Mouse (Mus musculus): ENCODE data around the gene Traf3ip1. TPM values are rescaled to one million over a fixed set of nuclear protein-coding genes. Genes with fewer than 3 reads are reported as not detected.

Traf3ip1 gene
- polyA plus RNA-seq, 1 experiment from 2014 or later, result 4.4 TPM

DNA sequence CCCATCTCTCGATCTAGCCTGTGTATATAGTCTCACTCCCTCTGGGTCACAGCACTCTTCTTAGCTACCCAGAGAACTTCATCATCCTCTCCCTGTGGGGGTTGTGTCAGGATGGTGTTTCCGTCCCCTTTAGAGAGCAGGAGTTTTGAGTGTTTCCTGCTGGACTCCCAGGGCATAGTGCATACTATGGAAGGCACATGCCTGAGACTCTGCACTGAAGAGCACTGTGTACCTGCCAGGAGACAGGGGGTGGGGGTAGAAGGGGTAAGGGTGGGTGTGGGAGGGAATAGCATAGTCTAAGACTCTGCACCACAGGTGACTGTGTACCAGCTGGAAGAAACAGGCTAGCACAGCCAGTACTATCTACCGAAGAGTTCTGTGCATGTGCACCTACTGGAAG lies 40.1 kb upstream of the Traf3ip1 start:
- 78% methylated on average over 3 of the region's 3 CpGs for WGBS
- Histone ChIP-seq H3K27ac (ENCODE audit: low read depth, low read length) (no peak overlapping the region), H3K4me3 (ENCODE audit: low read depth, low read length) (no peak overlapping the region), H3K4me1 (replicated peaks; ENCODE audit: control insufficient read depth, insufficient read depth, low read length) (peaks cover 41% of the 10 kb centered on the region), H3K27me3 (replicated peaks; ENCODE audit: control insufficient read depth, insufficient read depth, low read length) (no peaks in the 10 kb centered on the region), H3K4me2 (no peak overlapping the region), H3K9me3 (ENCODE audit: control insufficient read depth, low read length) (no peaks in the 10 kb centered on the region), H3K9ac (ENCODE audit: low read depth, low read length) (no peak overlapping the region), H3K36me3 (ENCODE audit: control insufficient read depth, insufficient read depth, low read length) (no peaks in the 10 kb centered on the region)
- ATAC-seq (replicated peaks; ENCODE audit: low FRiP score), result no peak
- DNase-seq (ENCODE audit: low spot score), result no peak

DNA sequence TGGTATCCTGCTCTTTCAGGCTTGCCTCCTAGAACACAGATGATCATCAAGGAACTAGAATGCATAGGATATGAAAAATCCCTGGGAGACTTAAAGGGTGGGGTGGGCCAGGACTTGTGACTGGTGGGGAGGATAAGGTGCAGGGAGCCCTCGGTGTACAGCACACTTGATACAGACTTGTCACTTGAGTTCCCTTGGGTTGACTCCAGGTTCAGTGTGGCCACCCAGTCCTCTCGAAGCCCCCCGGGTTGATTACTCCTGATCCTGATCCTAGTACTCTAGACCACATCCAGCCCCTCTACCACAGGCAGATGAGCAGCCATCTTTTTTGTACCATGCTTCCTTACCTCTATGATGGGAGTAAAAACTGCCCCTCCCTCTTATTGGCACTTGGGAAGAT lies 39.5 kb upstream of the Traf3ip1 start:
- H3K9ac ChIP-seq (ENCODE audit: low read depth, low read length), result no peak overlapping the region
- H3K4me1 ChIP-seq (replicated peaks; ENCODE audit: control insufficient read depth, insufficient read depth, low read length), result peaks cover 44% of the 10 kb centered on the region
- H3K4me2 ChIP-seq, result no peak overlapping the region
- 73% methylated on average over 3 of the region's 3 CpGs for WGBS
- no peaks in the 10 kb centered on the region for H3K9me3 ChIP-seq (ENCODE audit: control insufficient read depth, low read length)
- DNase-seq (ENCODE audit: low spot score), result no peak
- ATAC-seq (replicated peaks; ENCODE audit: low FRiP score), result no peak
- no peaks in the 10 kb centered on the region for H3K27me3 ChIP-seq (replicated peaks; ENCODE audit: control insufficient read depth, insufficient read depth, low read length)
- H3K4me3 ChIP-seq (ENCODE audit: low read depth, low read length), result no peak overlapping the region
- peak overlapping the region; percentile 71; the same call in 1 of the 2 replicates for H3K27ac ChIP-seq (ENCODE audit: low read depth, low read length)
- H3K36me3 ChIP-seq (ENCODE audit: control insufficient read depth, insufficient read depth, low read length), result no peaks in the 10 kb centered on the region

DNA sequence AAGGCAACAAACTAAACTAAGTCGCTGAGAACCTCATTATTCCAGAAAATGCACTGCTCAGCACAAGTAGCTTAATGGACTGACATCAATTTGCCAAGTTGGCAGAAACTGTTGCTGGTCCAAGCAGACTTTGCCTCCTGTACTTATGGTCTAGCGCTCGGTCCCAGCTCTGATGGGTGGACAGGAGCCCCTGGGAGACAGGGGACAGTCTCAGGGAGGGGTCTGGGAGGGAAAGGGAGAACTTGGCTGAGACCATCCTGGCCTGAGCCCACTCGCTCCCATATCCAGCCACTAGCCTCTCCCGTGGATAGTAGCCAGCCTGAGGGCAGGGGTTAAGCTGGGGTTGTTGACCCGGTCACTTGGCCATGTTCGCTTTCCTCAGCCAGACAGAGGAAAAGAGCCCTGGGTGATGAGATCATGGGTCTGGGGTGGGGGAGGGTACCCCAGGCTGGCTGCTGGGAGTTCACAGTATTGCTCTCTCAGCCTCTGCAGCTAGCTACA lies 38.7 kb upstream of the Traf3ip1 start:
- H3K4me1 ChIP-seq (replicated peaks; ENCODE audit: control insufficient read depth, insufficient read depth, low read length), result peaks cover 52% of the 10 kb centered on the region
- no peak for DNase-seq (ENCODE audit: low spot score)
- no peak overlapping the region for H3K4me3 ChIP-seq (ENCODE audit: low read depth, low read length)
- 0 out of 2 replicates have a peak overlapping the region, but pooled peaks have one; percentile 5 for H3K9ac ChIP-seq (ENCODE audit: low read depth, low read length)
- H3K9me3 ChIP-seq (ENCODE audit: control insufficient read depth, low read length), result no peaks in the 10 kb centered on the region
- H3K36me3 ChIP-seq (ENCODE audit: control insufficient read depth, insufficient read depth, low read length), result no peaks in the 10 kb centered on the region
- 58% methylated on average over 7 of the region's 7 CpGs for WGBS
- H3K4me2 ChIP-seq, result peak overlapping the region; percentile 36
- H3K27me3 ChIP-seq (replicated peaks; ENCODE audit: control insufficient read depth, insufficient read depth, low read length), result no peaks in the 10 kb centered on the region
- peak overlapping the region; percentile 71 for H3K27ac ChIP-seq (ENCODE audit: low read depth, low read length)
- no peak for ATAC-seq (replicated peaks; ENCODE audit: low FRiP score)

DNA sequence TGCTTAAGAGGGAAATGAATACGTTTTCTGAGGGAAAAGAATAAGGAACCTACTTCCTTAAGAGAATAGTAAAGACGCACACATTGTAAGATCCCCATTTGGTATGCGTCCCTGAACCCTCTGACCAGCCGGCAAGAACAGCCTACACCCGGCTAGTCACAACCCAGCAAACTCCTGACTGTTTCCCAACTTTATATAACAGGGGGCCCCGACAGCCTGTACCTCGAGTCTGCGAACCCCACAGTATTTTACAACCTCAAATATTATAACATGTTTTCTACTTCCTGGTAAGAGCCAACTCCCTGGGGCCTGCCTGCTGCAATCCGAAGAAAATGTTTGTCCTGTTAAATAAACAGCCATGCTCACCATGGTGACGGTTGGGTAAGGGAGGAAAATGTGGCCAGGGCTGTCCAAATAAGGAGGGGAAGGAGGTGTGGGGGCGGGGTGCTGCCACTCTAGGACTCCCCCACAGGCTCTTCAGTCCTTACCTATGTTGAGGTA lies 38.1 kb upstream of the Traf3ip1 start:
- no peaks in the 10 kb centered on the region for H3K9me3 ChIP-seq (ENCODE audit: control insufficient read depth, low read length)
- H3K9ac ChIP-seq (ENCODE audit: low read depth, low read length), result 0 out of 2 replicates have a peak overlapping the region, but pooled peaks have one; percentile 5
- peaks cover 53% of the 10 kb centered on the region for H3K4me1 ChIP-seq (replicated peaks; ENCODE audit: control insufficient read depth, insufficient read depth, low read length)
- H3K36me3 ChIP-seq (ENCODE audit: control insufficient read depth, insufficient read depth, low read length), result no peaks in the 10 kb centered on the region
- WGBS, result 44% methylated on average over 11 of the region's 11 CpGs
- H3K27ac ChIP-seq (ENCODE audit: low read depth, low read length), result peak overlapping the region; percentile 71
- no peak overlapping the region for H3K4me3 ChIP-seq (ENCODE audit: low read depth, low read length)
- DNase-seq (ENCODE audit: low spot score), result peak; percentile 50
- no peak for ATAC-seq (replicated peaks; ENCODE audit: low FRiP score)
- H3K4me2 ChIP-seq, result peak overlapping the region; percentile 36
- no peaks in the 10 kb centered on the region for H3K27me3 ChIP-seq (replicated peaks; ENCODE audit: control insufficient read depth, insufficient read depth, low read length)

DNA sequence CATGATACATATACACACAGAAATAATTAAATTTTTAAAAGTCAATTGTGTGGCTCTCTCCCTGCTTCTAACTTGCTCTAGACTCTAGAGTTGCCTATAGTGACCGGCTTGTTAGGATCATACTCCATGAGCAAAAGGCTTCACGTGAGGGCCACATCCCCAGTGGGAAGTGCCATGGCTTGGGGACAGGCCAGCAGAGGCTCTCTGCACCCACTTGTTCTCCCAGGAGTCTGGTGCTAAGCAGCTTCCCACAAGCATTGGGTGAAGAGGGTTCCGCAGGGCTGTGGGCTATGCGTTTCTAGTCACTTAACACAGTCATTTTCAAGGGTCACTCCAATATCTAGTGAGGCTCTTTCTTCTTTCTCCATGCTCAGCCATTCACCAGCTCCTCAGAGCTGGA lies 37.3 kb upstream of the Traf3ip1 start:
- WGBS, result 84% methylated on average over 4 of the region's 4 CpGs
- ATAC-seq (replicated peaks; ENCODE audit: low FRiP score) (no peak), DNase-seq (ENCODE audit: low spot score) (no peak)
- H3K4me3 ChIP-seq (ENCODE audit: low read depth, low read length), result 0 out of 2 replicates have a peak overlapping the region, but pooled peaks have one; percentile 78
- H3K27ac ChIP-seq (ENCODE audit: low read depth, low read length), result peak overlapping the region; percentile 71; the same call in 1 of the 2 replicates
- H3K27me3 ChIP-seq (replicated peaks; ENCODE audit: control insufficient read depth, insufficient read depth, low read length), result no peaks in the 10 kb centered on the region
- H3K4me1 ChIP-seq (replicated peaks; ENCODE audit: control insufficient read depth, insufficient read depth, low read length), result peaks cover 53% of the 10 kb centered on the region
- no peaks in the 10 kb centered on the region for H3K36me3 ChIP-seq (ENCODE audit: control insufficient read depth, insufficient read depth, low read length)
- peak overlapping the region; percentile 98 for H3K4me2 ChIP-seq
- no peaks in the 10 kb centered on the region for H3K9me3 ChIP-seq (ENCODE audit: control insufficient read depth, low read length)
- no peak overlapping the region for H3K9ac ChIP-seq (ENCODE audit: low read depth, low read length)

DNA sequence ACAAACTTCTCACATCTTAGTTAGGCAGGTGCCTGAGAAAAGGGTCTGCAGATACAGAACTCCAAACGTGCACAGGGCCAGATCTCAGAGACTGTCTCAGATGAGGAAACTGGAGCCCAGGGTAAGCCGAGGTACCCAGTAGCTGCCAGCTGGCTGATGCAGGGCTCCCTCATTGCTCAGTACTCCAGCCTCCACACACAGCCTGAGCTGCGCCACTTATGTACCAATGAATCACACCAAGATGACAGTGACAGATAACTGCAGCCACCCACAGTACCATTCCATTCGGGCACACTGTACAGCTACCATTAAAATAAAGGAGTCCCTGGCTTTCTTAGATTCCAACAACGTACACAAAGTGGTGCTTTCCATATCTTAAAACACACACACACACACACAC lies 36.7 kb upstream of the Traf3ip1 start:
- Histone ChIP-seq H3K4me1 (replicated peaks; ENCODE audit: control insufficient read depth, insufficient read depth, low read length) (peaks cover 53% of the 10 kb centered on the region), H3K27me3 (replicated peaks; ENCODE audit: control insufficient read depth, insufficient read depth, low read length) (no peaks in the 10 kb centered on the region), H3K9ac (ENCODE audit: low read depth, low read length) (no peak overlapping the region), H3K4me2 (peak overlapping the region; percentile 98), H3K36me3 (ENCODE audit: control insufficient read depth, insufficient read depth, low read length) (no peaks in the 10 kb centered on the region), H3K27ac (ENCODE audit: low read depth, low read length) (0 out of 2 replicates have a peak overlapping the region, but pooled peaks have one; percentile 25), H3K9me3 (ENCODE audit: control insufficient read depth, low read length) (no peaks in the 10 kb centered on the region), H3K4me3 (ENCODE audit: low read depth, low read length) (peak overlapping the region; percentile 78; the same call in 1 of the 2 replicates)
- 59% methylated on average over 5 of the region's 5 CpGs for WGBS
- no peak for DNase-seq (ENCODE audit: low spot score)
- no peak for ATAC-seq (replicated peaks; ENCODE audit: low FRiP score)

DNA sequence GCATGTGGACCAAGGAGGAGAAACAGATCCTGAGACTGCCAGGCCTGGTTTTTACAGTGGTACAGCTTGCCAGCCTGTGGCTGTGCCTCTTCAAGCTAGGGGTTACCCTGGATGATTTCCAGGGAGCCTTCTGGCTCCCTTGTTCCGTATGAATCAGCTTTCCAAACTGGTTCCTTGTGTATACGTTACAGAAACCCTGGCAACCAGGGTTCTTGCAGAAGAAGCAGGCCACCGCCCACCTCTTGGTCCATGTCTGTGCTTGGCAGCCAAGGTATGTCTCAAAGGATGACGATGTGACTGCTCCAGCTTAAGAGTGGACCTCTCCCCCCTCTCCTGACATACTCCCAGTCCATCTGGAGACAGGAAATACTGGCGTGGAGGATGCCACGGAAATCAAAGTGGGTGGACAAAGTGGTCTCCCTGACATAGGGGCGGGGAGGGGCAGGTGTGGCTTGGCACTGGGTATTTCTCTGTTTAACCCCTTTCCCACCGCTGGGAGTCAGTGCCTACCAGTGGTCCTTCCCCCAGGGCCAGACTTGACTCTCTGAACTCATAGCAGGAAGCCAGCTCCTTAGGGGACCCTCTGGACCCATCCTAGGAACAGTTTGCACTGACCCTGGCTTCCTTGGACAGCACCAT lies 36.1 kb upstream of the Traf3ip1 start:
- peak overlapping the region; percentile 76 for H3K9ac ChIP-seq (ENCODE audit: low read depth, low read length)
- H3K4me1 ChIP-seq (replicated peaks; ENCODE audit: control insufficient read depth, insufficient read depth, low read length), result peaks cover 53% of the 10 kb centered on the region
- peak overlapping the region; percentile 78 for H3K4me3 ChIP-seq (ENCODE audit: low read depth, low read length)
- ATAC-seq (replicated peaks; ENCODE audit: low FRiP score) (no peak), DNase-seq (ENCODE audit: low spot score) (peak; percentile 44)
- H3K36me3 ChIP-seq (ENCODE audit: control insufficient read depth, insufficient read depth, low read length), result no peaks in the 10 kb centered on the region
- peak overlapping the region; percentile 98 for H3K4me2 ChIP-seq
- 30% methylated on average over 8 of the region's 8 CpGs for WGBS
- H3K9me3 ChIP-seq (ENCODE audit: control insufficient read depth, low read length), result no peaks in the 10 kb centered on the region
- H3K27ac ChIP-seq (ENCODE audit: low read depth, low read length), result peak overlapping the region; percentile 62
- no peaks in the 10 kb centered on the region for H3K27me3 ChIP-seq (replicated peaks; ENCODE audit: control insufficient read depth, insufficient read depth, low read length)

DNA sequence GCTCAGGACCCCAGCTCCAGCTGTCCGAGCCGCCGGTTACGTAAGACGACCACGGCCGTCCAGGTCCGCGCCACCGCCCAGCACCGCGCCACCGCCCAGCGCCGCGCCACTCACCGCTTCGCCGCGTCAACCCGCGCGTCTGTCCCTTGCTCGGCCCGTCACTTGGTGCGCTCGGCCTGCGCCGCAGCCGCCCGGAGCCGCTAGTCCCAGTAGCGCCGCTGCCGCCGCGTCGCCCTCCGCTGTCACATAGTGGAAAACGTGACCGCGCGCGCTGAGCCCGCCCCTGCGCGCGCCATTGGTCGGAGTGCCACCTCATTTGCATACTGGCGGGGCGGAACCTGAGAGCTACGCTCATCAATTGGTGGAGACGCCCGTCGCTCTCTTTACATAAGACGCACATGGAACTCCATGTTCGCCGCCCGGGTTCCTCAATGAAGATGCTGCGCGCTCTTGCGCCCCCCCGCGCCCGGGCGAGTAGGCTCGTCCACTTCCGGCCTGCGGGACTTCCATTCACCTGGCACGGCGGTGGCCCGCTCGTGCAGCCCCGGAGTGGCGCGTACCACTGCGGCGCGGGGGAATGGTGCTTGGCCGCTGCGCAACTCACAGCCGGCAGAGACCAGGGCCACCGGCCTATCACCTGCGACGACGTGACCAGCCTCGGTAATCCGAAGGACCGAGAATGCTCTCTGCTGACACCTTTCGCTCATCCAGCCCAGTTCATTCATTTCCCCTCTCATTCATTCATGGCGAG lies 35.2 kb upstream of the Traf3ip1 start, which contains the start of gene Per2:
Gene Per2 (minus strand): TSS at position 266 of the 751 bp plus-strand sequence.
- Histone ChIP-seq H3K4me1 (replicated peaks; ENCODE audit: control insufficient read depth, insufficient read depth, low read length) (peaks cover 45% of the 10 kb centered on the region), H3K9ac (ENCODE audit: low read depth, low read length) (peak within 1 kb of the TSS; percentile 76), H3K27me3 (replicated peaks; ENCODE audit: control insufficient read depth, insufficient read depth, low read length) (no peaks in the 10 kb centered on the region), H3K4me2 (peak within 1 kb of the TSS; percentile 98), H3K27ac (ENCODE audit: low read depth, low read length) (peak within 1 kb of the TSS; percentile 62), H3K36me3 (ENCODE audit: control insufficient read depth, insufficient read depth, low read length) (no peaks in the 10 kb centered on the region), H3K4me3 (ENCODE audit: low read depth, low read length) (peak within 1 kb of the TSS; percentile 78), H3K9me3 (ENCODE audit: control insufficient read depth, low read length) (no peaks in the 10 kb centered on the region)
- ATAC-seq (replicated peaks; ENCODE audit: low FRiP score) (peak; percentile 97), DNase-seq (ENCODE audit: low spot score) (peak; percentile 99)
- WGBS, result under 1% methylated on average over 91 of the region's 91 CpGs

Data from liver, embryonic 11.5 days (tissue).